Mouse (Mus musculus) ES-Bruce4 (cell line): ENCODE data around the gene Gm1673.

Experiments used
- CTCF ChIP-seq: IDR thresholded peaks from one replicate; pipeline ENCODE4 v1.8.1; 2011; ENCODE audit warnings: low read depth, low read length
- EP300 ChIP-seq: IDR thresholded peaks from 2 replicates; pipeline ENCODE4 v1.6.1; 2011; ENCODE audit warnings: low read depth, low read length; ENCODE audit not compliant: insufficient read depth
- POLR2A ChIP-seq: IDR thresholded peaks from one replicate; pipeline ENCODE4 v1.8.1; 2011; ENCODE audit warnings: low read length; ENCODE audit not compliant: insufficient read depth

DNA sequence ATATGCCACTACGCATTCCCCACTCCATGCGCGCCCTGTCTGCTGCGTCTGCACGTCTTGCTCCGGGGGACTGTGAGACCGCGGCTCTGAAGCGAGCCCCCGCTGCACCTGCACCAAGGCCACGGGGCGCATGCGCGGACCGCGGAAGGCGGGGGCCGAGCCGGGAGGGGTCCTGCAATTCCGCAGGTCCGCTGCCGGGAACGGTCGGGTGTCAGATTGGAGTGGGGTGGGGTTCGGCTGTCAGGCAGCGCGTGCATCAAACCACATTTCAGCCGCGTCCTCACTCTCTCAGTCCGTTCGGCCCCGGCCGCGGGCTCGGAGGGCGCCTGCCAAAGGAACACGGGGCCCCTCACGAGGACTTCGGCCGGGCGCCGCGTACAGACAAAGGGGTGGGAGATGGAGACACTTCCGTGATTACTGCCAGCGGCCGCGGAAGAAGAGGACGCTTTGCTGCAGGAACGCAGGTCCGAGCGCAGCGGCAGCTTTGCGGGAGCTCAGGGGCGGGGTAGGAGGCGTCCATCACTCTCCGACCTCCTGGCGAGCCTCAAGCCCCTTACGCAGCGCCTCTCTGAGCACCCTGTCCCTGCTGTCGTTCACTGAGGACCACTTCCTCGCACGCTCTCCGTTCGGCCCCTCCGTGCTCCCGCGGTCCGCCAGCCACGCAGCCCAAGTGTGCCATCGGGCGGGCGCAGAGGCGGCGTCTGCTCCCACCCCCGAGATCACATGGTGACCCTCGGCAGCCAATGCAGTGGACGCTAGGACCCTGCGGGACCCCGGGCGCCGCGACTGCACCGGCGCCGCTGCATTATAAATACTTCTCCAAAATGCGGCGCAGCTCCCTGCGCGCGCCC, 12.8 kb downstream of the Gm1673 start, which contains the start of gene Nat8l:
- TF ChIP-seq POLR2A, result no peak
- no peak for TF ChIP-seq CTCF
- no peak for TF ChIP-seq EP300
